Mouse (Mus musculus): ENCODE results near the gene Tiparp.

Gene Tiparp

GRCm38 (mm10) chr3:65527691-65528601 lies at the start of gene Tiparp:
Gene Tiparp (plus strand): TSS chr3:65528410.
- in situ Hi-C loops (cut with MboI): loop anchor here (25.0 kb wide), 1 partner anchor 134 kb away; the partner anchor contains the start of gene Lekr1

- in situ Hi-C loops (cut with MboI): no loop called here
Measured at GRCm38 (mm10) chr3:65480676-65481075, 47.5 kb upstream of the Tiparp start.

GRCm38 (mm10) chr3:65482266-65482665 lies 45.9 kb upstream of the Tiparp start:
- in situ Hi-C loops (cut with MboI): no loop called here

- in situ Hi-C loops (cut with MboI): no loop called here
Measured at GRCm38 (mm10) chr3:65482698-65483407, 45.4 kb upstream of the Tiparp start.

- in situ Hi-C loops (cut with MboI): no loop called here
Measured at GRCm38 (mm10) chr3:65484161-65484733, 44.0 kb upstream of the Tiparp start.

GRCm38 (mm10) chr3:65487419-65488088 lies 40.7 kb upstream of the Tiparp start:
- in situ Hi-C loops (cut with MboI): no loop called here

- in situ Hi-C loops (cut with MboI): no loop called here
Measured at GRCm38 (mm10) chr3:65488556-65489244, 39.5 kb upstream of the Tiparp start.

GRCm38 (mm10) chr3:65489601-65490000 lies 38.6 kb upstream of the Tiparp start:
- in situ Hi-C loops (cut with MboI): no loop called here

GRCm38 (mm10) chr3:65494291-65494763 lies 33.9 kb upstream of the Tiparp start:
- in situ Hi-C loops (cut with MboI): no loop called here

GRCm38 (mm10) chr3:65507766-65508165 lies 20.4 kb upstream of the Tiparp start:
- in situ Hi-C loops (cut with MboI): no loop called here

- in situ Hi-C loops (cut with MboI): no loop called here
Measured at GRCm38 (mm10) chr3:65510588-65510987, 17.6 kb upstream of the Tiparp start.

- in situ Hi-C loops (cut with MboI): no loop called here
Measured at GRCm38 (mm10) chr3:65515751-65516150, 12.5 kb upstream of the Tiparp start.

- in situ Hi-C loops (cut with MboI): no loop called here
Measured at GRCm38 (mm10) chr3:65516526-65516925, 11.7 kb upstream of the Tiparp start.

- in situ Hi-C loops (cut with MboI): no loop called here
Measured at GRCm38 (mm10) chr3:65517141-65517540, 11.1 kb upstream of the Tiparp start.

GRCm38 (mm10) chr3:65517747-65518527 lies 10.3 kb upstream of the Tiparp start:
- in situ Hi-C loops (cut with MboI): no loop called here

- in situ Hi-C loops (cut with MboI): no loop called here
Measured at GRCm38 (mm10) chr3:65521391-65521790, 6.8 kb upstream of the Tiparp start.

GRCm38 (mm10) chr3:65523397-65523796 lies 4.8 kb upstream of the Tiparp start:
- in situ Hi-C loops (cut with MboI): no loop called here

GRCm38 (mm10) chr3:65525731-65526130 lies 2.5 kb upstream of the Tiparp start:
- in situ Hi-C loops (cut with MboI): loop anchor here (25.0 kb wide), 1 partner anchor 137 kb away; the partner anchor contains the start of gene Lekr1

- in situ Hi-C loops (cut with MboI): loop anchor here (25.0 kb wide), 1 partner anchor 135 kb away; the partner anchor contains the start of gene Lekr1
Measured at GRCm38 (mm10) chr3:65527196-65527595, 1.0 kb upstream of the Tiparp start.

All from mature B cell (primary cell).